Mouse (Mus musculus): Measurements from ENCODE around the gene Ube3b.

Ube3b gene

GRCm38 (mm10) chr5:114428621-114429020 is 48.2 kb downstream of the Ube3b start:
- DNase-seq = no peak

- DNase-seq = no peak
Observed at GRCm38 (mm10) chr5:114429781-114430180, 49.4 kb downstream of the Ube3b start.

- peak; percentile 92 for DNase-seq
Observed at GRCm38 (mm10) chr5:114434359-114434758, 54.0 kb downstream of the Ube3b start.

DNA sequence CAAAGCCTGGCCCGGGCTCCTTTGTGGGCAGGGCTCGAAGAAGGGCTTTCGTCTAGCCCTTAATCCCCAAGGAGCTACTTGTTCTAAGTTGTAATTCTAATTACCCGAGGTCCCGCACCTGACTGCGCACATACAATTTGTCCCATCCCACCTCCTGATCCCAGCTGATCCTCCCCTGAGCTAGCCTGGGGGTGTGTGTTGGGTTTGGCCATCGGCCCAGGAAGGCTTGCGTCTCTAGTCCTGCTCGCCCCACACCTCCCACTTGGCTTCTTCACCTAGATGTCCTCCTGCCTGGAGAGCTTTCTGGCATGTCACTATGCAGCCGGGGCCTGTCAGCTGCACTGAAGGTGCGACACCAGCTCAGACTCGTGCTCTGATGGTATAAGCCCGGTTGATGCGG is 55.2 kb downstream of the Ube3b start:
- DNase-seq = no peak

GRCm38 (mm10) chr5:114443566-114444367 is 63.4 kb downstream of the Ube3b start, which contains the start of the genes Mmab and Mvk:
Gene Mmab, minus strand, starts transcription at chr5:114444060.
Gene Mvk, plus strand, starts transcription at chr5:114444269.
- peak; percentile 100 for DNase-seq

- no peak for DNase-seq
Observed at GRCm38 (mm10) chr5:114444368-114444692, 63.9 kb downstream of the Ube3b start.

GRCm38 (mm10) chr5:114449011-114449410 is 68.6 kb downstream of the Ube3b start:
- no peak for DNase-seq

DNA sequence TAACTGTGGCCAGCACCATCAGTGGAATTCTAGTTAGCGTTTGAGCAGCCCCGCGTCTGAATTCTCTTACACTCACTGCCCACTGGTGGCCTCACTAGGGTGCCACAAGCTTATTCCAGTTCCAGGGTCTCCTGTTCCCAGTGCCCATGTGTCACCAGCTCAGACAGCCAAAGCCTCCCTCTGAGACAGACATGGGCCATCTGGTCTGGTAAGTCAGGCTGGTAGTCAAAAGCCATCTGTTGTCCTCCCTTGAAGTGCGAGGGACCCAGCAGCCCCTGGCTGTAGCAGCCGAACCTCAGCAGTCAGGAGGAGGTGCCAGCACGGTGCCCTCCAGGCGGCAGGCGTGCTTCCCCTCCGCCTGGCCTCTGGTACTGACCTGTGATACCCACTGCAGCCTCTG is 75.9 kb downstream of the Ube3b start:
- no peak for DNase-seq

DNA sequence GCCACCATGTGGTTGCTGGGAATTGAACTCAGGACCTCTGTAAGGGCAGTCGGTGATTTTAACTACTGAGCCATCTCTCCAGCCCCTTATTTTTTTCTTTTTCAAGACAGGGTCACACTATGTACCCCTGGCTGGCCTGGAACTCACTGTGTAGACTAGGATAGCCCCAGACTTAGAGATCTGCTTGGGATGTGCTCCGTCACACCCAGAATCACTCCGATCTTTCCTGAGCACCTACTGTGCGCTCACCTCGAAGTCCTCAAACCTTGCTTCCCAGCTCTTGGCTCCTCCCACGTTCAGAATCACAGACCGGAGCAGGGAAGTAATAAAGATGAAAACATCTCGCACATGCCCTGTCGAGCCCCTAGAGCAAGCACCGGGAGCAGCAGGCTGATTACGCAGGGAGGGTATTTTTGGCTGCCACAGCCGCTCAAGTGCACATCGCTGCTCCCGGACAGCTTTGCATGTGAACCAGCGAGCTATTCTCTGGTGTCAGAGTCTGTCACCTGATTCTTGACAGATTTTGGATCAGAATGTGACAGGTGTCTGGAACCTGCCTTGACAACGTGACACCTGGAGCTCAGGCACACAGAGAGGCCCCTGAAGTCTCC is 76.7 kb downstream of the Ube3b start:
- DNase-seq = peak; percentile 84

GRCm38 (mm10) chr5:114461238-114461637 is 80.8 kb downstream of the Ube3b start:
- DNase-seq = peak; percentile 97

DNA sequence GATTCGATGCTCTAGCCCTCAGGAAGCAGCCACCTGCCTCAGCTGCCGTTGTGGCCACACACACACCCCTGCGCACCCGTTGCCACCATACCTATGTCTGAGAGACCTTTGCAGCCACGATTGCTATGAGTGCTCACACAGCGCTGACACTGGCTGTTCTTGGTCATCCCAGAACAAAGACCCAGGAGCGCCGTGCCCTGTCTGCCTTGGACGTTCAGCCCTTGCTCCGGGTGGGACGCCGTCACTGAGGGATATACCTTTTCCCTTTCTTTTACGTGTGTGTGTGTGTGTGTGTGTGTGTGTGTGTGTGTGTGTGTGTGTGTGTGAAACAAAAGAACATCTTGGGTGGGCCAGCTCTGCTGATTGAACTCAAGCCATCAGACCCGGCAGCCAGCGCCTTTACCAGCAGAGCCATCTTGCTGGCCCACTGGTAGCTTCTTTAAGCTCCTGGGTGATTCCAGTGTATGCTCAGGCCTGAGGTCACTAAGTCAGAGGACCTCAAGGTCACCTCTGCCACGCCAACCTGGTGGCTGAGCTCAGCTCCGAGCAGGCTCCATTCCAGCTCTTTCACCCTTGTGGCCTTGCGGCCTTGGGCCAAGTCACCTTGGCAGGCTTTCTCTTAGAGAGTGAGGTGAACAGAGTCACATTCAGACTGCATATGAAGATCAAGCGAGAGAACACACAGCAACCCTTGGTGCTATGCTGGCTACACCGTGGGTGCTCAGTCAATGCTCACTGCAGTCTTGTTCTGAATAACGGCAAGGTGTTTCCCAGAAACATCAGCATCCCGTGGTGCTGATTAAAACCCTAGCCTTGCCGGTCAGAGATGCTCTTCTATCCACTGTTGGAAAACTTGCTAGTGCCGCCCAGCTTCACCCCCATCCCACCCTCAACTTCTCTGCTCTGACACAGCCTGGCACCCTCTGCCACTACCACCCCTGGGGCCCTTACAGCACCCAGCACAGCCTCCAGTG is 81.9 kb downstream of the Ube3b start:
- peak; percentile 96 for DNase-seq

DNA sequence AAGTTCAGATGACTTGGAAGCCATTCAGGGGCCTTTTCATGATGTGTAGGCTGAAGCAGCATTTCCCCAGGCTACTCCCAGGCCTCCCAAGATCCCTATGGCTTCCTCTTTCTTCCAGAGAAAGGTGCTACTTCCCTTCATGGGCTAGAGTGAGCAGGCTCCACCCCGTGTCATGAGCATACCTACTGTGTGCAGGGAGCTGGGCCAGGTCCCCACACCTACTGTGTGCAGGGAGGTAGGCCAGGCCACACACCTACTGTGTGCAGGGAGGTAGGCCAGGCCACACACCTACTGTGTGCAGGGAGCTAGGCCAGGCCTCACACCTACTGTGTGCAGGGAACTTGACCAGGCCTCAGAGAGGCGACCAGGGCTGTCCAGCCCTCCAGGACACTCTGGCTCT is 84.2 kb downstream of the Ube3b start:
- no peak for DNase-seq

DNA sequence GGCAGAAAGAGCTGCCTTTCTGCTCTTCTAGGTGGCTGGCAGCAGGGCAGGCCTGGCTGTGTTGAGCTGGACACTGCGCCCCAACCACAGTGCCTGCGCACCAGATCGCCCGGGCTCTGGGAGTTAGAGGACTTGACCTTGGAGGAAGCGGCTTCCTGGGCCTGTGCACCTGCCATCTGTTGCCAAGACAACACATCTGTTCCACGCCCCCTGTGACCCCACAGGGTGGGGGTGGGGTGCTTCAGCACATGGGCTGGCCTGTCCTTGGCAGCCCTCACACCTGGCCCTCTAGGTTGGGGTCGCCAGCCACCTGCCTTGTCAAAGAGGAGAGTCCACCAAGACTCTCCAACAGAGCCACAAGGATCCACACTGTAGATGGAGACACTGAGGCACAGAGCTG is 85.2 kb downstream of the Ube3b start:
- DNase-seq = peak; percentile 76

- peak; percentile 87 for DNase-seq
Observed at GRCm38 (mm10) chr5:114467019-114467418, 86.6 kb downstream of the Ube3b start.

- peak; percentile 97 for DNase-seq
Observed at GRCm38 (mm10) chr5:114467430-114467829, 87.0 kb downstream of the Ube3b start.

DNA sequence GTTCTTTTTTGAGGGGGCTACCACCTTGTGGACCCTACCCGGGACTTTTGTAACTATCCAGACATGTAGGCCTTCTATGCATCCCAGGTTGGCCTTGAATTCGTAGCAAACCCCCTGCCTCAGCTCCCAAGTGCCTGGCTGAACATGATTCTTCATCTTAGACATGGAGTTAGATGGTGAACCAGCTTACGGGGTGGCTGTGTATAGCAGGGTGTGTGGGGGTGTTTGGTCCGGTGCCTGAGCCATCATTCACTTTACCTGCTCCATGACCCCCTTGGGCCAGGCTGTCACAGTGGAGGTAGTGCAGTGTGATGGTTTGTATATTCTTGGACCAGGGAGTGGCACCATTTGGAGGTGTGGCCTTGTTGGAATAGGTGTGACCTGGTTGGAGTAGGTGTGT is 87.6 kb downstream of the Ube3b start:
- peak; percentile 86 for DNase-seq

DNA sequence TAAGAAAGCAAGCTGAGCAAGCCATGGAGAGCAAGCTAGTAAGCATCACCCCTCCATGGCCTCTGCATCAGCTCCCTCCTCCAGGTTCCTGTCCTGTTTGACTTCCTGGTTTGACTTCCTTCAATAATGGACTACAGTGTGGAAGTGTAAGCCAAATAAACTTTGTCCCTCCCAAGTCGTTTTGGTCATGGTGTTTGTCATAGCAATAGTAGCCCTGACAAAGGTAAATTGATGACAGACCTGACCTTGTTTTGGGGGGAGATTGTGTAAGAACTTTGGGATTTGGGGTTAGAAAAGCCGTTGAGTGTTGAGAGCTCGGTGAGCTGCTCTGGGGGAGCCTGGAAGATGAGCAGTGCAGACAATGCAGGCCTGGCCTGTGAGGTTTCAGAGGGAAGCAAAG is 90.0 kb downstream of the Ube3b start:
- DNase-seq = no peak

All from heart, adult 11 months (tissue).